8 mouse cellular contexts compared by ENCODE assay signal in genomic region chr9:21918035-21918592, GRCm38 (mm10). TPM values are rescaled to one million over a fixed set of nuclear protein-coding genes. Genes with fewer than 3 reads are reported as not detected.
DNase-seq lines count a peak whose midpoint lies in the region; ATAC-seq lines count a peak whose summit lies in the region.

TSS of gene Rab3d (minus strand) at chr9:21918192.

- no peaks in the 10 kb centered on the region for H3K9me3 ChIP-seq in heart, embryonic 14.5 days (ENCODE audit: control insufficient read depth, low read length)
- H3K9me3 ChIP-seq in liver, embryonic 13.5 days (replicated peaks) = no peaks in the 10 kb centered on the region
- H3K9me3 ChIP-seq in stomach, embryonic 16.5 days (replicated peaks; ENCODE audit: control insufficient read depth, low read length) = no peaks in the 10 kb centered on the region

- under 1% methylated on average over 33 of the region's 36 CpGs for WGBS in heart, embryonic 14.5 days
- 0% methylated on average over 36 of the region's 36 CpGs for WGBS in liver, embryonic 13.5 days (ENCODE audit: insufficient replicate concordance)
- WGBS in stomach, embryonic 16.5 days = under 1% methylated on average over 34 of the region's 36 CpGs

- peak; percentile 92 for ATAC-seq in heart, embryonic 14.5 days (ENCODE audit: insufficient number of reproducible peaks, insufficient read depth, low FRiP score, low read depth)
- ATAC-seq in liver, embryonic 13.5 days (ENCODE audit: low read depth) = peak; percentile 92
- peak; percentile 94 for ATAC-seq in stomach, embryonic 16.5 days (ENCODE audit: insufficient read depth, low FRiP score)

- DNase-seq in CD4-positive, CD25-positive, alpha-beta regulatory T cell, adult 2 months (ENCODE audit: low read depth, low spot score) = peak; percentile 96
- DNase-seq in fibroblast of lung, adult 2 months (ENCODE audit: low read depth) = peak; percentile 58
- peak; percentile 99 for DNase-seq in kidney, postnatal 14 days
- DNase-seq in liver, embryonic 13.5 days = peak; percentile 95
- DNase-seq in neural tube, embryonic 10.5 days (ENCODE audit: extremely low spot score, low spot score) = peak; percentile 95

- H3K4me2 ChIP-seq in heart, embryonic 14.5 days (ENCODE audit: low read length) = peak within 1 kb of the TSS; percentile 99
- H3K4me2 ChIP-seq in liver, embryonic 13.5 days = peak within 1 kb of the TSS; percentile 100
- peak within 1 kb of the TSS; percentile 91 for H3K4me2 ChIP-seq in stomach, embryonic 16.5 days (ENCODE audit: low read depth, low read length)

- peak within 1 kb of the TSS; percentile 71 for H3K4me3 ChIP-seq in brown adipose tissue, adult 24 weeks (ENCODE audit: insufficient read depth, low read depth, low read length)
- H3K4me3 ChIP-seq in heart, embryonic 14.5 days (ENCODE audit: control insufficient read depth in 1 of 2, insufficient read depth in 1 of 2, low read depth in 1 of 2, low read length in 2 of 2) = peak within 1 kb of the TSS; percentile 62 to 69
- H3K4me3 ChIP-seq in liver, embryonic 13.5 days (replicated peaks) = peak within 1 kb of the TSS; percentile 72
- H3K4me3 ChIP-seq in stomach, embryonic 16.5 days (replicated peaks; ENCODE audit: low read length) = peak within 1 kb of the TSS; percentile 79

- H3K36me3 ChIP-seq in heart, embryonic 14.5 days (ENCODE audit: control insufficient read depth, insufficient read depth, low read length) = 0 out of 2 replicates have a peak, but pooled peaks cover 4% of the 10 kb centered on the region
- H3K36me3 ChIP-seq in liver, embryonic 13.5 days = 0 out of 2 replicates have a peak, but pooled peaks cover 11% of the 10 kb centered on the region
- no peaks in the 10 kb centered on the region for H3K36me3 ChIP-seq in stomach, embryonic 16.5 days (ENCODE audit: control insufficient read depth, insufficient read depth, low read length)

- no peak within 1 kb of the TSS for H3K27ac ChIP-seq in brown adipose tissue, adult 24 weeks (replicated peaks; ENCODE audit: low read depth, low read length)
- H3K27ac ChIP-seq in heart, embryonic 14.5 days (replicated peaks in 1 of 2; ENCODE audit: control insufficient read depth in 1 of 2, insufficient read depth in 1 of 2, low read depth in 2 of 2, low read length in 2 of 2) = peak within 1 kb of the TSS in 1 of 2 experiments; percentile 50; a peak in 2 of 4 replicates
- peak within 1 kb of the TSS; percentile 34; the same call in 1 of the 2 replicates for H3K27ac ChIP-seq in liver, embryonic 13.5 days
- peak within 1 kb of the TSS; percentile 97 for H3K27ac ChIP-seq in stomach, embryonic 16.5 days (ENCODE audit: low read length)

- H3K27me3 ChIP-seq in heart, embryonic 14.5 days (ENCODE audit: control insufficient read depth, insufficient read depth, low read length) = no peaks in the 10 kb centered on the region
- H3K27me3 ChIP-seq in liver, embryonic 13.5 days = peaks cover 27% of the 10 kb centered on the region
- no peaks in the 10 kb centered on the region for H3K27me3 ChIP-seq in stomach, embryonic 16.5 days (ENCODE audit: control insufficient read depth, insufficient read depth, low read length)

- H3K9ac ChIP-seq in heart, embryonic 14.5 days (ENCODE audit: low read length) = peak within 1 kb of the TSS; percentile 75
- peak within 1 kb of the TSS; percentile 82 for H3K9ac ChIP-seq in liver, embryonic 13.5 days
- peak within 1 kb of the TSS; percentile 88 for H3K9ac ChIP-seq in stomach, embryonic 16.5 days (ENCODE audit: low read length)

- no peaks in the 10 kb centered on the region for H3K4me1 ChIP-seq in brown adipose tissue, adult 24 weeks (ENCODE audit: control insufficient read depth, insufficient read depth, insufficient read length, low read length)
- H3K4me1 ChIP-seq in heart, embryonic 14.5 days (ENCODE audit: control insufficient read depth in 2 of 2, insufficient read depth in 2 of 2, low read length in 2 of 2) = peaks cover 0 to 5% of the 10 kb centered on the region in 2 experiments; a peak in 2 of 4 replicates
- peaks cover 27% of the 10 kb centered on the region for H3K4me1 ChIP-seq in liver, embryonic 13.5 days (replicated peaks)
- no peaks in the 10 kb centered on the region for H3K4me1 ChIP-seq in stomach, embryonic 16.5 days (ENCODE audit: control insufficient read depth, insufficient read depth, low read length)

RNA-seq across cellular contexts. Expression of gene Rab3d, which starts in this region (rescaled TPM):
- polyA plus RNA-seq in brown adipose tissue, adult 24 weeks (2012; ENCODE audit: insufficient read depth, insufficient read length, missing spikeins) = 23.0 and 31.2 TPM in 2 replicates
- 7.8 and 9.0 TPM in 2 replicates for polyA plus RNA-seq in heart, embryonic 14.5 days (2014; fragmentation: Nextera tagmentation; extraction: Ambion mirVana)
- polyA plus RNA-seq in liver, embryonic 13.5 days (2015; fragmentation: Nextera tagmentation; extraction: Ambion mirVana) = 6.6 and 8.4 TPM in 2 replicates
- polyA plus RNA-seq in stomach, embryonic 16.5 days (2015; fragmentation: Nextera tagmentation; extraction: Ambion mirVana) = 106 and 130 TPM in 2 replicates
